Mouse (Mus musculus): Measurements from ENCODE around the gene Mis12. TPM values are rescaled to one million over a fixed set of nuclear protein-coding genes. Genes with fewer than 3 reads are reported as not detected.

The Mis12 gene
- polyA plus RNA-seq, 1 experiment = 5.1 TPM

DNA sequence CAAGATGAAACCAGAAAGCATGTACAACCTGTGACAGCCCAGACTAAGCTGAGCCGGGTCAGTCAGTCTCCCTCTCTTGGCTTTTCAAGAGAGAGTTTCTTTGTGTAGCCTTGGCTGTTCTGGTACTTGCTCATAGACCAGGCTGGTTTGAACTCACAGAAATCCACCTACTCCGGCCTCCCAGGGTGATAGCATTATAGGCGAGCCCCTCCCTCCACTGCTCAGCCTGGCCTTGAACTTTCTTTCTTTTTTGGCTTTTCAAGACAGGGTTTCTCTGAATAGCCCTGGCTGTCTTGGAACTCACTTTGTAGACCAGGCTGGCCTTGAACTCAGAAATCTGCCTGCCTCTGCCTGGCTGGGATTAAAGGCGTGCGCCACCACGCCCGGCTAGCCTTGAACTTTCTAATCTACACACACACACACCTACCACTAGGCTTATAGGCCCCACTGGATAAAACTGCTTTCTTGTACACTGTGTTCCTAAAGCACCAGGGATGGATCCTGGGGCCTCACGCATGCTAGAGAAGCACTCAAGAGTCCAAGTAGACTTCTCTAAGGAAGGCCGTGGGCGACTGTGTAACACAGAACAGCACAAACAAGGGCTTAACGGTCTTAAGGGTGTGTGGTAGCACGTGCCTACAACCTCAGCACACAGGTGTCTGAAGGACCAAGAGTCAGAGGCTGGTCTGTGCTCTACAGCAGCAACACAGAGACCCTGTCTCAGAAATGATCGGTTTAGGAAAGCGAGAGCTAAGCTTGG lies 38.5 kb upstream of the Mis12 start:
- Histone ChIP-seq H3K4me3 (replicated peaks; ENCODE audit: extremely low read depth, low read depth, low read length) (no peak overlapping the region), H3K4me1 (ENCODE audit: control insufficient read depth, insufficient read depth, low read length) (peaks cover 4% of the 10 kb centered on the region)
- 86% methylated on average over 14 of the region's 14 CpGs for WGBS
- no peak for DNase-seq
- TF ChIP-seq CTCF (IDR thresholded peaks at IDR 0.05; ENCODE audit: insufficient read depth, low read length) (no peak), POLR2A (IDR thresholded peaks at IDR 0.05; ENCODE audit: borderline replicate concordance, extremely low read depth, low read depth, low read length) (no peak)

DNA sequence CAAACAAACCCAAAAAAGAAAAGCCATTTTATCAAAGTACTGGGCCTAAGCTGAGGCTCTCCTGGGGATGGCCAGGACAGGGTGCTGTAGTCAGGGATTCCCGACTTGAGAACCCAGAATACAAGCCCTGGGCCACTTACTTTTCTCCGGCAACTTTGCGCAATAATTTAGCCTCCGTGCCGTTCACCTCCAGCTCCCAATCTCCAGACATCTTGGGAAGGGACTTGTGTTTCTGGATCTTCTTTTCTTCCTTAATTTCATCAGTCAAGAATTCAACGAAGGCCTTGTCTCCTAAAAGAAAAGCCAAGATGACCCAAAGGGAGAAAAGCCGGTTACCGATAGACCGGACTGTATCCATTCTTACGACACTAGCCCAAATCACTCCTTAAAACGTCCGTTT lies 37.4 kb upstream of the Mis12 start:
- DNase-seq = no peak
- WGBS = 5% methylated on average over 12 of the region's 12 CpGs
- H3K4me1 ChIP-seq (ENCODE audit: control insufficient read depth, insufficient read depth, low read length) = peaks cover 4% of the 10 kb centered on the region
- H3K4me3 ChIP-seq (replicated peaks; ENCODE audit: extremely low read depth, low read depth, low read length) = peak overlapping the region; percentile 12
- TF ChIP-seq POLR2A (IDR thresholded peaks at IDR 0.05; ENCODE audit: borderline replicate concordance, extremely low read depth, low read depth, low read length) = no peak
- no peak for TF ChIP-seq CTCF (IDR thresholded peaks at IDR 0.05; ENCODE audit: insufficient read depth, low read length)

DNA sequence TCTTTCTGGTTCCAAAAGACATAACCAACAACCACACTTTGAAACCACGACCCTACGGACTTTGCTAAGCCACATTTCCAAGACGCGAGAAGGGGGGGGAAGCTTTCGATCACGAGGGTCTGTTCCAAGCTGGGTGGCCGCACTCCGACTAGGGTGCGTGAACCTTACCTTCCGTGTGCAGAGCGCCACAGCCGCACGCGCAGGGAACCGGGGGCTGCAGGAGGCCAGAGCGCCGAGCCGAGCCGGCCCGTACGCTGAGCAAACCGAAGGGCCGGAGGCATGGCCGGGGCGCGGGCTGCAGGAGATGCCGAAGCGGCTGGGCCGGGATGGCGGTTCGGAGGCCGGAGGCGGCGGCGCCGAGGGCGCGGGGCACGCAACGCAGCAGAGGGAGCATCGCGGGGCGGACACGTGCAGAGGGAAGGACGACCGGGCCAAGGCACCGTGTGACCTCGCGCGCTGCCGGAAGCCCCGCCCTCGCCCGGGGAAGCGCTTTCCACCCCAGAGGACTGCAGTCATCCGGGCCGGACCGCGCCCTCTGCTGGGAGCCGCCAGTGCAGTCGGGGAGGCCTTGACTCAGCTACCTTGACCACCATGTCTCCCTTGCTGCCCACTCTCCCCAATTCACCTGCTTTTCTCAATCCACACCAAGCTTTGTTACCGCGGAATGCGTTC lies 36.7 kb upstream of the Mis12 start, which contains the start of gene C1qbp:
Gene C1qbp, minus strand, starts transcription at position 470 of the 672 bp plus-strand sequence.
- TF ChIP-seq POLR2A (IDR thresholded peaks at IDR 0.05; ENCODE audit: borderline replicate concordance, extremely low read depth, low read depth, low read length) (no peak), CTCF (IDR thresholded peaks at IDR 0.05; ENCODE audit: insufficient read depth, low read length) (peak; percentile 78)
- peak; percentile 95 for DNase-seq
- Histone ChIP-seq H3K4me1 (ENCODE audit: control insufficient read depth, insufficient read depth, low read length) (peaks cover 4% of the 10 kb centered on the region), H3K4me3 (replicated peaks; ENCODE audit: extremely low read depth, low read depth, low read length) (peak within 1 kb of the TSS; percentile 69)
- under 1% methylated on average over 62 of the region's 64 CpGs for WGBS

DNA sequence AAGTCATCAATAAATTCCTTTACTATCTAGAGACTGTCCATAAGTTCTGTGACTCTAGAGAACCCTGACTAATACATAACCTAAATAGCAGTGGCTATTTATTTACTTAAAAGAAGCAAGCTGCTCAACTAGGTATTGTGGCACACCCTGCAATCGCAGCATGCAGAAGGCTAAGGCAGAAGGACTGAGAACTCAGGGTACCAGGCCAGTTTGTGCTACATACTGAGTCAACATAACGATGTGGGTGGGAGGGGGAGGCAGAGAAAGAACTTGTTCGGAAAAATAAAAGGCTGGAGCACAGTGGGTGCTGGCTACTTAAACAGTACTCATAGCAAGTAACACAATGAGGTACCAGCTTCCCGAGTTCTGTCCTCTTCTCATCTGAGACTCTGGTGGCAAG lies 18.2 kb upstream of the Mis12 start:
- Histone ChIP-seq H3K4me3 (replicated peaks; ENCODE audit: extremely low read depth, low read depth, low read length) (no peak overlapping the region), H3K4me1 (ENCODE audit: control insufficient read depth, insufficient read depth, low read length) (peaks cover 6% of the 10 kb centered on the region; the same call in 1 of the 2 replicates)
- no peak for TF ChIP-seq CTCF (IDR thresholded peaks at IDR 0.05; ENCODE audit: insufficient read depth, low read length)
- WGBS = 83% methylated on average over 4 of the region's 4 CpGs
- no peak for DNase-seq

DNA sequence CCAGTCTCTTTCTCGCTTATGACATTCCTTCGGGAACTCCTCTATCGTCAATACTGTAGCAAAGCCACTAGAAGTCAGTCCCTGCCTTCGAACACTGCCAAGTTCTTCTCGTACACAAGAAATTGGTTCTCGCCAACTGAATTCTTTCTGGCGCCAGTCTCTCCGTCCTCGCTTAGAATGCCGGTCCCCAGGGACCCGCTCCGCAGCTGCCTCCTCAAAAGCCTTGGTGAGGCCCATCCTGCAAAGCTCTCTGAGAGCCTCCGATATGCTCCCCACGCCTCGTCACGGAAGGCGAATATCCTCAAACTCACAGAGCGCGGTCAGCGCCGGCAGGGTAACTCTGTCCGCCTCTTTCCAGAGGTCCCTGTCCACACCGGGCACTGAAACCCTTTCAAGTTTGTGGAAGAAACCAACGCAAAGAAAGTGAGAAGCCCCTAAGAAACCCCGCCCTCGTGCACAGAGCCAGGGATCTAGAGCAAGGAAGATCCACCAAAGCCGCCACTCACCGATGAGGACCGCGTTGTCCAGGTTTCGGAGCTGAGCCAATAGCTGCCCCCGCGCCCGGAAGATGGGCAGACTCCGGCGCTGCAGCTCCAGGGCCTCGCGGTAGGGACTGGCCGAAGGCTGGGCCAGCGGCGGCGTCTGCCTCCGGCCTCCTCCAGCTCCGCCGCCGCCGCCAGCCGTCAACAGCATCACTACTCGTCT lies 15.6 kb upstream of the Mis12 start:
- H3K4me3 ChIP-seq (replicated peaks; ENCODE audit: extremely low read depth, low read depth, low read length) = peak overlapping the region; percentile 75
- TF ChIP-seq CTCF (IDR thresholded peaks at IDR 0.05; ENCODE audit: insufficient read depth, low read length) = no peak
- no peak for TF ChIP-seq POLR2A (IDR thresholded peaks at IDR 0.05; ENCODE audit: borderline replicate concordance, extremely low read depth, low read depth, low read length)
- H3K4me1 ChIP-seq (ENCODE audit: control insufficient read depth, insufficient read depth, low read length) = peaks cover 6% of the 10 kb centered on the region
- no peak for DNase-seq
- WGBS = under 1% methylated on average over 49 of the region's 49 CpGs

DNA sequence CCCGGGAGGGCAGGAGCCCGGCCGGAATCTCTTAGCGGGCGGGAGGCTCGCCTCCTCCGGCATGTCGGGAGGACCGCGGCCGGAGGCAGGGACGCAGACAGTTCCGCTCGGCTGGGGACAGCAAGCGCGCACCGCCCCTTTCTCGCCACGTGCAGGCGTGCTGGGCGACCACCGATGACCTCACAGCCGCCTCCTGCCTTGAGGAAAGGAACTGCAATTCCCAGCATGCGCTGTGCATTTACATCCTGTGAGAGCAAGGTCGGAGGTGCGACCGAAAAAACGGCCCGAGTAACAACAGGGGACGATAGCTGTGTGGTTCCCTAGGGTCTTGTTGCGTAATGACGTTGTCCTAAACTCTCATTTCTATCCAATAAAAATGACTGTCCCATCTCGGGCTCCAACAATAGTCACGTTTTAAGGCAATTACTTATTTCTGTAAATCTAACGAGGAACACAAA lies 15.1 kb upstream of the Mis12 start, which contains the start of gene Dhx33:
Gene Dhx33, minus strand, starts transcription at position 122 of the 458 bp plus-strand sequence.
- peak within 1 kb of the TSS; percentile 75 for H3K4me3 ChIP-seq (replicated peaks; ENCODE audit: extremely low read depth, low read depth, low read length)
- peak; percentile 93 for DNase-seq
- TF ChIP-seq CTCF (IDR thresholded peaks at IDR 0.05; ENCODE audit: insufficient read depth, low read length) (no peak), POLR2A (IDR thresholded peaks at IDR 0.05; ENCODE audit: borderline replicate concordance, extremely low read depth, low read depth, low read length) (peak; percentile 31; the same call in 1 of the 2 replicates)
- H3K4me1 ChIP-seq (ENCODE audit: control insufficient read depth, insufficient read depth, low read length) = peaks cover 9% of the 10 kb centered on the region
- WGBS = under 1% methylated on average over 35 of the region's 35 CpGs

DNA sequence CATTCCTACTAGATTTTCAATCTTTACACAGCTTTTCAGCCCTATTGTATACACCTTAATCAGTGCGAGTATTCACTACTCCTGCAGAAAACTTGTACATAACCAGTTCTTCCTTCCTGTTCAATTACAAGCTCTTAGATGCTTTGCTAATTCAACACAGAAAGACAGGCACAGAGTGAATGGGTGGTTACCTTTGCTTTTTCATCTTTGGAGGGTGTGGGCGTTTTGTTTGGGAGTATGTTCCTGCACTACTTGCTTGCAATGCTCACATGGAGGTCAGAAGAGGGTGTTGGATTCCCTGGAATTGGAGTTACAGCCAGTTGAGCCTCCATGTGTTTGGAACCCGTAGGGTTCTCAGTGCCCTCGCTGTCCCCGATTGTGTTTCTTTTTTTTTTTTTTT lies 14.4 kb upstream of the Mis12 start:
- 28% methylated on average over 5 of the region's 5 CpGs for WGBS
- Histone ChIP-seq H3K4me3 (replicated peaks; ENCODE audit: extremely low read depth, low read depth, low read length) (peak overlapping the region; percentile 75), H3K4me1 (ENCODE audit: control insufficient read depth, insufficient read depth, low read length) (peaks cover 10% of the 10 kb centered on the region)
- TF ChIP-seq POLR2A (IDR thresholded peaks at IDR 0.05; ENCODE audit: borderline replicate concordance, extremely low read depth, low read depth, low read length) (no peak), CTCF (IDR thresholded peaks at IDR 0.05; ENCODE audit: insufficient read depth, low read length) (no peak)
- DNase-seq = no peak

DNA sequence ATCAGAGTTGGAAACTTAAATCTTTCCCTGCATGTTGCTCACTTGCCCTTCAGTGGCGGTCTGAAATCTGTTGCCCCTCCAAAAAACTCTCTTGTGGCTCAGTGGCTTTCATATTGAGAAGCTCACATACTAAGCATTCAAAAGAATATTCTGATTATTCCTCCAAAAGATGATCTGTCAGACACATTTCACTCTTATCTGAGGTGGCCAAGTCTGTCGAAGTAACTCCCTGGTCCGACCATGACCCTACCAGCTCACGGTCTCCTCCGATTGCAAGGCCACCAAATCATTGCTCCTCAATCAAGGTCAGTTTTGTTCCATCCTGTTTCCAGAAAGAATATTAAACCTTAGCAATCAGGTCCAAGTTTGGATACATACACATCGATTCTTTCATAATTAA lies 12.4 kb upstream of the Mis12 start:
- TF ChIP-seq CTCF (IDR thresholded peaks at IDR 0.05; ENCODE audit: insufficient read depth, low read length) (no peak), POLR2A (IDR thresholded peaks at IDR 0.05; ENCODE audit: borderline replicate concordance, extremely low read depth, low read depth, low read length) (no peak)
- WGBS = 81% methylated on average over 6 of the region's 6 CpGs
- Histone ChIP-seq H3K4me1 (ENCODE audit: control insufficient read depth, insufficient read depth, low read length) (peaks cover 10% of the 10 kb centered on the region), H3K4me3 (replicated peaks; ENCODE audit: extremely low read depth, low read depth, low read length) (no peak overlapping the region)
- DNase-seq = no peak

DNA sequence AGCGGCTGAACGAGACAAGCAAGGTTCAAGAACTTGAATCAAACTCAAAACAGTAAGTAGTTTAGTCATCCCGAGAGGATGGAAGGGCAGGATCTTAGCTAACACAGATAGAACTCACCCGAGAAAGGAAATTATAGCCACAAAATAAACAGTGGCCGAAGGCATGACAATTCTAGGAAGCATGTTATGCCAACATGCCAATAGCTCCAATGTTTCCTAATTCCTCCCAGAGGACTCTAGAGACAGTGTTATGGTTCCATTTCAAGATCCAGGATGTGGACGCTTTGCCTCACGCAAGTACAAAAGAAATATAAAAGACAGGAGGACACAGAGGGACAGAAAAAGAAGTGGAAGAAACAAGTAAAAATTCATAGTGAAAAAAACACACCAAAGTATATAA lies 11.6 kb upstream of the Mis12 start:
- Histone ChIP-seq H3K4me3 (replicated peaks; ENCODE audit: extremely low read depth, low read depth, low read length) (no peak overlapping the region), H3K4me1 (ENCODE audit: control insufficient read depth, insufficient read depth, low read length) (peaks cover 10% of the 10 kb centered on the region)
- TF ChIP-seq POLR2A (IDR thresholded peaks at IDR 0.05; ENCODE audit: borderline replicate concordance, extremely low read depth, low read depth, low read length) = no peak
- no peak for TF ChIP-seq CTCF (IDR thresholded peaks at IDR 0.05; ENCODE audit: insufficient read depth, low read length)
- no peak for DNase-seq
- 53% methylated on average over 7 of the region's 7 CpGs for WGBS
